Mouse (Mus musculus) liver (tissue): ENCODE measurements around the gene Maip1.

ENCODE experiments used
- DNase-seq: peaks from one replicate; pipeline ENCODE4 v3.0.0-alpha.2; 2020; ENCODE audit warnings: mixed read lengths

Gene Maip1

GRCm38 (mm10) chr1:57429786-57430483, 23.8 kb downstream of the Maip1 start:
- DNase-seq: peak; percentile 10

GRCm38 (mm10) chr1:57433141-57433540, 27.0 kb downstream of the Maip1 start:
- DNase-seq: no peak

- DNase-seq: peak; percentile 76
These were observed 30.3 kb downstream of the Maip1 start for GRCm38 (mm10) chr1:57436408-57436807.

- peak; percentile 11 for DNase-seq
These were observed 30.8 kb downstream of the Maip1 start for GRCm38 (mm10) chr1:57436954-57437353.

- no peak for DNase-seq
These were observed 32.9 kb downstream of the Maip1 start for GRCm38 (mm10) chr1:57439026-57439425.

GRCm38 (mm10) chr1:57440771-57441170, 34.6 kb downstream of the Maip1 start:
- no peak for DNase-seq

GRCm38 (mm10) chr1:57445679-57446078, 39.6 kb downstream of the Maip1 start:
- DNase-seq: no peak

- no peak for DNase-seq
These were observed 44.1 kb downstream of the Maip1 start for GRCm38 (mm10) chr1:57450241-57450640.

GRCm38 (mm10) chr1:57460305-57460940, 54.3 kb downstream of the Maip1 start:
- no peak for DNase-seq
